Mouse (Mus musculus): ENCODE results near the gene Otud3.
"Not testable (repeated sequence)": the region's sequence is repeated elsewhere in the genome, so short reads cannot be mapped to it uniquely, and the experiment has no call there.

Gene Otud3

GRCm38 (mm10) chr4:138913797-138914196, at the start of gene Otud3:
TSS of gene Otud3 (minus strand) at chr4:138913945.
- DNase-seq (ENCODE audit: low spot score) = peak; percentile 95

DNA sequence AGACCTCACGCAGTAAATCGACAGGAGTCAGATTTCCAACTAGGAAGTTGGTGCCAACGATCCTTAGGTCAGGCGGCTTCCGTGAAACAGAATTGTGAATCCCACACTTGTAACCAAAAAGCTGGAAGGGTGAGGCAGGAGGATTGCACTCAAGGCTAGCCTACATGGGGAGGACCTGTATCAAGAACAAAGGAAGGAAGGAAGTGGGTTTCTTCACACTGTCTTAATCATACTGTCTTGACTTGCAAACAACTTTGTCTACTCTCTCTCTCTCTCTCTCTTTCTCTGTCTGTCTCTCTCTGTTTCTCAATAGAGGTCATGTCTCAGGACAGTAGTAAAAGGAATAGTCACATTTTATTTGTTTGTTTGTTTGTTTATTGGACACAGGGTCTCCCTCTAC, 49.0 kb upstream of the Otud3 start:
- DNase-seq (ENCODE audit: low spot score) = no peak

DNA sequence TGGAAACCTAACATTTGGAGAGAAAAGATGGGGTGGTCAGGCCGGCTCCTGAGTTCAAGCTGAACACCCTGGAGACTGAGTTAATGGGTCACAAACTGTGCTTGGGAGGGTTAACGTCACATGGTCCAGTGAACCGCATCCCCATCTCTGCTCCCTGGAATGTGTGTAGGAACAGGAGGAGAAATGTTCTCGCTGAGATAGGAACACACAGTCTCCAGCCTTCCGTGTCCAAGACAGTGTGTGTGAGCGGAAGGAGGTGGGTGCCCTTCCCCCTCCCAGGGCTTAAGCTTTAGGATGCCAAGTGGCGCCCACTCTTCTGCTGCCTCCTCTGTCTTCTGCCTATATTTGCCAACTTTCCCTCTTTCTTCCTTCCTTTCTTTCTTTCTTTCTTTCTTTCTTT, 46.2 kb upstream of the Otud3 start:
- DNase-seq (ENCODE audit: low spot score) = no peak

DNA sequence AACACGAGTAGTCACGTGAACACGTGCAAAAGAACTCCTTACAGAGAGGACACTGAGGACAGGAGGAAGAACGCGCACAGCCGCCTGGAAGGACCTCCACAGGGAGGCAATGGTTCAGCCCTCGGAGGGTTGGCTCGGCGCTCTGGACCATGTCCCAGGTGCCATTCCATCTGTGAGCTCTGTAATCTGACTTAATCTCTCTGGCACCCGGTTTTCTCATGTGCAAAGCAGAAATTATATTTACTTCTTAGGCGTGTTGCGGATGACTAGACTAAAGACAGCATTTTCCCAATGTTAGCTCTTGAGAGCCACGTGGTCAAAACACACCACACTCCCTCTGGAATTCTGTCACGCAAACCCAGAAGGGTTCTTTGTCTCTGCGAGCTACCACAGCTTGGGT, 45.4 kb upstream of the Otud3 start:
- DNase-seq (ENCODE audit: low spot score) = no peak

DNA sequence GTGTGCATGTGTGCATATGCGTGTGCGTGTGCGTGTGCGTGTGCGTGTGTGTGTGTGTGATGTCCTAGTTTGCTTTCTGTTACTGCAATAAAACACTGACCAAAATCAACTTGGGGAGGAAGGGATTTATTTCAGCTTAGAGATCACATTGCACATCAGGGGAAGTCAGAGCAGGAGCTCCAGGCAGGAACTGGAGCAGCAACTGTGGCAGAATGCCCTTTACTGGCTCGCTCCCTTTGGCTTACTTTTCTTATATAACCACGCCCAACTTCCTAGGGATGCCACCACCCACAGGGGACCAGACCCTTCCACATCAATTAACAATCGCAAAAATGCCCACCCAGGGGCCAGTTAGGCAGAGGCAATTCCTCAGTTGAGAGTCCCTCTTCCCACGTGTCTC, 44.9 kb upstream of the Otud3 start:
- no peak for DNase-seq (ENCODE audit: low spot score)

- no peak for DNase-seq (ENCODE audit: low spot score)
These were observed 34.5 kb upstream of the Otud3 start for GRCm38 (mm10) chr4:138948257-138948656.

GRCm38 (mm10) chr4:138943730-138944129, 30.0 kb upstream of the Otud3 start:
- peak; percentile 89 for DNase-seq (ENCODE audit: low spot score)

- DNase-seq (ENCODE audit: low spot score) = no peak
These were observed 28.2 kb upstream of the Otud3 start for GRCm38 (mm10) chr4:138941966-138942365.

DNA sequence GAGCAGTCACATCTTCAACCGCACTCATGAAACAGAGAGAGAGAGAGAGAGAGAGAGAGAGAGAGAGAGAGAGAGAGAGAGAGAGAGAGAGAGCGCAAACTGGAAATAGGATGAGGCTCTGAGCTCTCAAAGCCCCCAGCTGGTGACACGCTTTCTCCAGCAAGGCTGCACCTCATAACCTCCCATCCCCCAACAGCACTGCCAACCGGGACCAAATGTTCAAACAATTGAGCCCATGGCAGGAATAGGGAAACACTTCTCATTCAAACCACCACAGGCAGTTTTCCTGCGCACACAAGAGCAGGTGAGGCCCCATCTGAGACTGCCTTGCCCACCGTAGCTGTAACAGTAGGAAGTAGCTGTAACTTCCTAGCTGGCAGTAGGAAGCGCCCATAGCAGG, 27.7 kb upstream of the Otud3 start:
- DNase-seq (ENCODE audit: low spot score) = no peak

DNA sequence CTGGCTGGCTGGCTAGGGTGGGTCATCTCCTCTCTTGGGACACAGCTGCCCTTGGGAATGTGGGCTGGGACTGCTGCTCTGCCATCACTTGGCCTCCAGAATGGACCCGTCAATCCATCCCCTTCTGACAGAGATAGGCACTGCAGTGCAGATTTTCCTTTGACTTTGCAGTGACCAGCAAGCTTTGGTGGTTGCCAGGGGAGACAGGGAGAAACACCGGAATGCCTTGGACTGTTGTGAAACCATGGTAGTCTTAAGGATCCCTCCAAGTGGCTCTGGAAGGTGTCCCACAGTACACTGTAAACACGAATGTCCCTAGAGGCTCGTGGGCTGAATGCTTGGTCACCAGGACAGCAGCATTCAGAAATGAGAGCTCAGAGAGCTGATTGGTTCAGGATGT, 25.7 kb upstream of the Otud3 start:
- DNase-seq (ENCODE audit: low spot score) = no peak

- no peak for DNase-seq (ENCODE audit: low spot score)
These were observed 24.9 kb upstream of the Otud3 start for GRCm38 (mm10) chr4:138938495-138939269.

DNA sequence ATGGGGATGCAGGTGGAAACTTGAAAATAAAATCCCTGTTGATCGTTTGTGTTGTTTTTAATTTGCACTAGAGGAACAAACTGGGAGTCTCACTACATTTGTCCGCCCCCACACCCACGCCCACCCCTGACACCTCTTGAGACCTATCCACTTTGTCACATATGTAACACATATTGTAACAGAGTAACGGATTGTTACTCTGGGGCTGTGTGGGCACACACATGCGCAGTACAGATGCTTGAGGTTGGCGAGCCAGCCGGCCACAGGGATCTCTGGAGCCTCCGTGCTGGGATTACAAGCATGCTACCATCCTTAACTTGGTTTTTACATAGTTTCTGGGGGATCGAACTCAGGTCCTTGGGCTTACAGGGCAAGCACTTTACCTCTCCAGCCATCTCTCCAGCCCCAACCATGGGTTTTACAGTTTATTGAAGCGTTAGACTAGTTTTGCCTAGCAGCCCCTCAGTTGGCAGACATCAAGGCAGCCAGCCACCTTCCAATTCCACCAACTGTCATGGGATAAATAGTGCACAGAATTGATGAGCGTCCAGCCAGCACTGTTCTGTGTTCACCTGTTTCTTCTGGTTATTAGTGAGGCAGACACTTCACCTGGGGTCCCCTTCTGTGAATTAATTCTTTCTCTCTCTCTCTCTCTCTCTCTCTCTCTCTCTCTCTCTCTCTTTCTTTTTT, 20.9 kb upstream of the Otud3 start:
- DNase-seq (ENCODE audit: low spot score) = no peak

GRCm38 (mm10) chr4:138933862-138934261, 20.1 kb upstream of the Otud3 start:
- DNase-seq (ENCODE audit: low spot score) = no peak

DNA sequence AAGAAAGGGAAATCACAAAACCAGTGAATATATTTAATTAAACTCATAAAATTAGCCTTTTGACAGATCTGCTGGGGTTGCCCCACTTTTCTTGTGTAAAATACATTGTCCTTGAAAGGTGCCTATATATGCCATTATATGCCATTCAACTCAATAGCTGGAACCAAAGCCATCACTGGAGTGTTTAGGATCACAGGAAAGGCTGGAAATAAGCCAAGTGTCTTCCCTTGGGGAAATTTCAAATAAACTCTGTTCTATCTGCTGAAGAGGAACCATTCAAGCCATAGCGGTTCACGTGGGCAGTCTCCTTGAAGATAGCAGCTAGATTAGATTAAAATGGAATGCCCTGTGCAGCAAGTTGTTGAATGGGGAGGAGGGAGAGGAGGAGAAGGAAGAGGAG, 11.8 kb upstream of the Otud3 start:
- no peak for DNase-seq (ENCODE audit: low spot score)

- DNase-seq (ENCODE audit: low spot score) = peak; percentile 90
These were observed 8.3 kb upstream of the Otud3 start for GRCm38 (mm10) chr4:138922131-138922459.

DNA sequence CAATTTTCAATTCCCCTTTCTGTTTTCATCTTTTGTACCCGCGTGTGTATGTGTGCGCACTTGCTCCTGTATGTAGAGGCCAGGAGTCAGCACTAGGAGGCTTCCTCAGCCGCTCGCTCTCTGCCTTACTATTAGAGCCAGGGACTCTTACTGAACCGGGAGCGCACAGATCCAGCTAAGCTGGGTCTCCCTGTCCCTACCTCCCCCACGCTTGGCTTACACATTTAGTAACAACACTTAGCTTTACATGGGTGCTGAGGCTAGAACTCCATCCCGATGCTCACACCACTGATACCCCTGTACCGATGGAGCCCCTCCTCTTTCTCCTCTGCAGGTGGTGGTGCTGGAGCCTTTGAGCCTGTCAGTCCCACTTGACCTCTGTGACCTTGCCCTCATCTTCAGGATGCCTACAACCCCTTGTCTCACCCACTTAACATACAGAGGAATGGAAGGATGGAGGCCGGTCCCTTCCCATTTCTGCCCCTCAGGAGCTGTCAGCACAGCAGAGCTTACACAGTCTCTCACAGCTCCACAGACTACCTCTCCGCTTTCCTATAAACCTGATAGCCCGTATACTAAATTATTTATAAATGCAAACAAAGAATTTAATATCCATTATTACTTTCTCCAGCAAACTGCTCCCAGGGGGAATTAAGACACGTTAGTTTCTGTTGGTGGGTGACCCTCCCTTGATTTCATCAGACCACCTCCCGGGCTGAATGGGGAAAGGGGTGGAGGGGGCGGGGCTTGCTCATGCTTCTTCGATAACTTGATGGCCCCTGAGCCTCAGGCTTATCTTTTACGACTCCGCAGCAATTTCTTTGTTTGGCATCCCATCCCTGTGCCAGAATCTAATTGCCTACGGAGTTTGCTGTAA, 7.7 kb upstream of the Otud3 start:
- DNase-seq (ENCODE audit: low spot score) = no peak

GRCm38 (mm10) chr4:138917282-138917681, 3.5 kb upstream of the Otud3 start:
- no peak for DNase-seq (ENCODE audit: low spot score)

DNA sequence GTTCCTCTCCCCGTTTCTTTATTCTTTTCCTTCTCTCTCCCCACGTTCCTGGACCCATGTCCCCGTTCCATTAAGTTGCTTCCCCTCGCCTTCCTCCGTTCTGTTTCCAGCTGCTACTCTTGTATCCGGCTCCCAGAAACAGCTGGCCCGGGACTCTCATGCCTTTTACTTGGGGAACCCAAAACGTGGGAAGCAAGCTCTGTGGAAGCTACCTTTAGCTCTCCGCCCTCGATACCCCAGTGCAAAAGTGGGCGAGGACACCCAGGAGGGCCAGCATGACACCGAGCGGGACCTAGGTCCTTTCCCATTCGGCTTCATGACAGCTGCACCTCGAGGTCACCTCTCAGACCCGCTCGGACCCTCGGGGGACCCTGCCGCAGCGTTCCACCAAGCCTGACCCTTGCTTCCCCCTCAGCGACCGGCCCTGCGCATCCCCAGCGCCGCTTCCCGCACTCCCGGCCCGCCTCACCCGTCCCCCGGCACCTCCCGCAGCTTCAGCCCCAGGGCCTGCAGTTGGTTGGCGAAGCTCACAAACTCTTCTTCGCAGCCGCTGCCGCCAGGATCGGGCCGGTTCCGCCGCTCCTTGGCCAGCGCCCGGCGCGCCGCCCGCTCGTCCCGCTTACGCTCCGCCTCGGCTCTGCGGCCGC, 481 bp downstream of the Otud3 start:
- no peak for DNase-seq (ENCODE audit: low spot score)

- DNase-seq (ENCODE audit: low spot score) = no peak
These were observed 8.0 kb downstream of the Otud3 start for GRCm38 (mm10) chr4:138905624-138906337.

DNA sequence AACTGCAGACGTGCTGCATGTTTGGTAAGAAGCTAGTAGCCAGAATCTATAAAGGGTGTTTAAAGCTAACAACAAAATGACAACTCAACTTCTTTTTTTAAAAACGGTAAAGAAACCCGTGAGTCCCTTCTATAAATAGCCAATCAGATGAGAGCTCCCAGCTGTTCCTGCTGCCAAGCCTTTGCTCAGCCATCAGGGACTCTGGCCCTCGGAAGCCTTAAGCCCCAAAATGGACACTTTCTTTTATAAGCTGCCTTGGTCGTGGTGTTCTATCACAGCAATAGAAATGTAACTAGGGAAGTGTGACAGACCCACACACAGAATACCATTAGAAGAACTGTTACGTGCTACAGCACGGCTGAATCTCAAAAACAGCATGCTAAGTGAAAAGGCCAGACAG, 14.4 kb downstream of the Otud3 start:
- no peak for DNase-seq (ENCODE audit: low spot score)

- not testable (repeated sequence) for DNase-seq (ENCODE audit: low spot score)
These were observed 20.0 kb downstream of the Otud3 start for GRCm38 (mm10) chr4:138893789-138894188.

- DNase-seq (ENCODE audit: low spot score) = no peak
These were observed 21.1 kb downstream of the Otud3 start for GRCm38 (mm10) chr4:138892655-138893054.

Data from T-cell, adult 2 months (primary cell).